Mouse (Mus musculus) left cerebral cortex, adult 18-20 months (tissue): Measurements from ENCODE around the gene Clmn. TPM values are rescaled to one million over a fixed set of nuclear protein-coding genes. Genes with fewer than 3 reads are reported as not detected.

ENCODE experiments used
- DNase-seq, 2 experiments: peaks; one replicate each; pipeline ENCODE4 v3.0.0; 2021 to 2022; ENCODE audit warnings: low spot score in 2 of 2, mixed read lengths in 1 of 2
- total RNA-seq, 2 experiments: library from RNA; stranded (reverse); gene quantifications; 2 replicates each; pipeline ENCODE4 v1.2.3; 2021

Gene Clmn
- total RNA-seq, 2 experiments from 2014 or later: 39.5 to 55.7 TPM

DNA sequence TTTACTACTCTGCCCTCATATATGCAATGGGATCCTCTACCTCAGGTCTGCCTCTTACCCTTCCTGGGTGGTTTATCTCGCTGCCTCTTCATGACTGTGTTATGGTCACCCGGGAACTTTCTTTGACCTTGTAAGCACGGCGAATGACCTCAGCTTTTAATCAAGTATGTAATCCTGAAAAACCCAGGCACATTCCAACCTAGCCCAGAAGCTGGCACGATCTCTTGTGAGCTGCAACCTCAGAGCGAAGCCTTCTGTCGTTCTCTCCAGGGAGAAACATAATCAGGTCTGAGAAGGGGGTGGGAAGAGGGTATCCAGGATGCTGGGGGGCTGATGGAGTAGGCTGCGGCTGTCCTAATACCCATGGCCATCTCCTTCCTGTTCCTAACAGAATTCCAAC, 45.8 kb downstream of the Clmn start:
- no peak for DNase-seq

GRCm38 (mm10) chr12:104818057-104818456, 46.8 kb downstream of the Clmn start:
- DNase-seq: no peak

DNA sequence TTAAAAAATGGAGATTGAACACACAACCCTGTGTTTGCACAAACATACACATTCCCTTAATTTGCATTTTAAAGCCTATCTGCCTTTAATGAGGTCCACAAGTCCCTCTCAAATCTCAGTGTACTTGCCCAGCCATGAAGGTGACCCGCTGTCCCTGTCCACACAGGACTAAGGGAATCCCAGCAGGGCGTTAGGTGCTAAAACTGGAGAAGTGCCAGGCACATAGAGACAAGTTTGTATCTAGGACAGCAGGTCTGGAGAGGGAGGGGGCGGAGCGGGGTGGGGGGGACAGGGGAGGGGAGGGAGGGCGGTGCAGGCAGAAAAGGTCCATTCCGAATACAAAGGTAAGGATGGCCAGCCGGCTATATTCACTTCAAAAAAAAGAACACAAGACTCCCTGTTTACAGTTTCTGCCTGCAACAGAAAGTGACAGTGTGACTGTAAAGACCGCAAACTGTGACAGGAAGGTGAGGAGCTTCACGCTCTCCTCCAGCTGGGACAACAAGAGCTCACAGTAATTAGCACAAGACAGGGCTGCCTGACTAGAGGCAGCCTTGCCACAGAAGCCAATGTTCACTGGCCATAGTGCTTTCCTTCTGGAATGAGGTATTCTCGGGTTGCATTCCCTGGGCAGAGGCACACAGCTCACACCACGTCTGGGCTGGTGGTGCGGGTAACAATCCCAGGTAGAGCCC, 47.6 kb downstream of the Clmn start:
- DNase-seq: no peak

GRCm38 (mm10) chr12:104814291-104814690, 50.6 kb downstream of the Clmn start:
- DNase-seq: no peak

DNA sequence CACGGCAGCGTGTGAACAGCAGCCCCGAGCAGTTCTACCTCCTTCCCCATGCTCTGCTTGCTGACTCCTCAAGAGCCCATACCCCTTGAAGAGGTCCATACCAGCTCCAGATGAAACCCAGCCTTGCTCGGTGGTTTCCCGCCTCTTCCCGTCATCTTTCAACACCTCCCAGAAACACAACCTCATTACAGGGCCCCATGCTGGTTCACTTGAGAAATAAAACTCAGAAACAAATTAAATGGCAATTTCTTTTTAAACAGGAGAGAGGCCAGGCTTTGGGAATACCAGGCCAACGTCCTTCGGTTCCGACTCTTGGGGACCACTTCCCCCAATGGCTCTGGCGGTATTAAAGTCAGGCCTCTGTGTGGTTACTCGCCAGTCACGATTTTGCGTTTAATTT, 51.1 kb downstream of the Clmn start:
- no peak for DNase-seq

- no peak for DNase-seq
Measured at GRCm38 (mm10) chr12:104812711-104813110, 52.2 kb downstream of the Clmn start.

- no peak for DNase-seq
Measured at GRCm38 (mm10) chr12:104810923-104811443, 53.9 kb downstream of the Clmn start.

DNA sequence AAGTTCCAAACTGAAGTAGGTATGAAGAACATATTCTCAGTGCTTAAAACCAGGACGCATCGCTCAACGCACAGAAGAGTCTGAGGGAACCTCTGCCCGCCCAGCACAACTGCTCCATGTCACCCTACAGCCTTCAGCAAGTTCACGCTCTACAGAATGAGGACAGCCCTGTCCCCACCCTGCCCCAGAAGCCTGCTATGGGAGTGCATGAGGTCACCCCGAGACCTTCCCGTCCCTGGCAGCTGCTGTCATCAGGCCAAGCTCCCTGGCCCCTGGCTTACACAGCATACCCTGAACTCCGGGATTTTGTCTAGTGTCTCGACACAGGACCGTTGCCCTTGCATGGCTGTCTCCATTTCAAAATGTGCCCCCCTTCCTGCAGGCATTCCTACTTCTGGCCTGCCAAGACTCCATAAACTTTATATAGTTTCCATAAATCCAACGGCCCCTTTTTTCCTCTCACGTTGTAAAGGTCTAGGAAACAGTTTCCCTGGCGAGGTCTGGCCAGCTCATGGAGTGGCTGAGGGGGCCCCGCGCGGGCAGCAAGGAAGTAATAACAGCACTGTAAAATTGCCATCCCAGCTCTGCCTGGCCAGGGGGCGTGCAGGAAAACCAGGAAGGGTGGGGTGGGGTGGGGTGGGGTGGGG, 56.3 kb downstream of the Clmn start:
- DNase-seq: no peak

GRCm38 (mm10) chr12:104806680-104807375, 58.0 kb downstream of the Clmn start:
- no peak for DNase-seq

DNA sequence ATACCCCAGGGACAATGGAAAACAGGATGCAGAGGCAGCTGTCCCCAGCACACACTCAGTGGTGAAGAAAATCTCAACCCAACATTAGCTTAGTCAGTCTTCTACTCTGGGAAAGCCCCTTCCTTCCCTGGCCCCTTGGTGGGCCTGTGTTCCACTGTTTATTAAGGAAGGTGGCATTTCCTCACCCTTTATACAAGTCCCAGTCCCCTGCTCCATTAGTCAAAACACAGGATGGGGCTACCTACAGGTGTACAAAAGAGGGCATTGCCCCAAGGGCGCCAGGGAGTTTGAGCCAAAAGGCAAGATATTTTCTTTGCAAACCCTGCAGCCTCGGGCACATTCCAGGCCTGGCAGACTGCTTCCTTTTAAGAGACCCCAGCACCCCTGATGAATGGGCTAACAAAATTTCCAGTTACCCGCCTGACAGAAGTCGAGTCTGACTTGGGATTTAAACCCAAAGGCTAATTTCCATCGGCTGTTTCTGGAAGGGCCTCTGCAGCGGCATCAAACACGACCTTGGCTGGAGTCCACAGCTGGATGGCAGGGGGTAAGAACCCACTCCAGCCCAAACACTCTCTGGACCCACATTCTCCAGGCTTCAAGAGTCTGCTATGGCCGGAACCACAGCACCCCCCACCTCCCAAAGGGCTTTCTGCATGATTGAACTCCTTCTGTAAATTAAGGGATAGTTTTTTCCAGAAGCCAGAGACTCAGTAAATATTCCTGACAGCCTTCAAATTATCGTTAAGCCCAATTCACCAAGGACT, 63.2 kb downstream of the Clmn start:
- DNase-seq: no peak

- DNase-seq: no peak
Measured at GRCm38 (mm10) chr12:104799365-104799764, 65.5 kb downstream of the Clmn start.

DNA sequence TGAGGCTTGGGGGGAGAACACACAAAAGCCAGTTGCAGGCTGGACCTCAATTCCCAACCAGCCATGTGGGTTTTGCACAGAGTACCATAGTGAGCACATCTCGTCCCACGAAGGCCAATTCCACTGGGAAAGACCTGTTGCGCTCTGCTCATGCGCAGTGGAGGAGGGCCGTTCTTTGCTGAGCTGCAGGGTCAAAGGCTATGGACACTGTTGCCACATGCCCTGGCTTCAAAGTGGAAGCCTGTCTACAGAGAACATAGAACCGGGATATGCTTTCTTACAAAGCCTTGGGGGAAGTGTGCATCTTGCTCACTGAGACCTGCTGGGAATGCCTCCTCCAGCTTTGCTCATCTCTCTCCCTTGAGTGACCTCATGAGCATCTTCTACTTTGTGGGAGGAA, 67.0 kb downstream of the Clmn start:
- DNase-seq: no peak

- no peak for DNase-seq
Measured at GRCm38 (mm10) chr12:104796635-104797378, 68.1 kb downstream of the Clmn start.

- no peak for DNase-seq
Measured at GRCm38 (mm10) chr12:104794957-104795356, 69.9 kb downstream of the Clmn start.

GRCm38 (mm10) chr12:104793486-104793885, 71.4 kb downstream of the Clmn start:
- no peak for DNase-seq

DNA sequence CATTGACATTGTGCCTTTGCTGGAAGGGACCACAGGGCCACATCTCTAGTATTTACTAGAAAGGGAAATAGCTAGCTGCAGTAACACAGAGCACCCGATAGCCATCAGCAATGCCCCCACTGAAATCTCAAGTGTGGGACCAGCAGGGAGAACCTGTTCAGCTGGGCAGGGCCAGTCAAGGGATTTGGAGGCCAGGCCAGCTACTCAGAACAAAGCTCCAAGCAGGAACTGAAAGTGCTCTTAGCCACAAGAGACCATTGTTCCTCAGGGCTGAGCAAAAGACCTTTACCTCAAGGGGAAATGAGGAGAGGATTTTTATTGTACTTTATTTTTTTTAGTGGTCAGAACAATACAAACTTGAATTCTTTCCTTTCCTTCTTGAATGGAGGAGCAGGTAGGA, 87.3 kb downstream of the Clmn start:
- no peak for DNase-seq

DNA sequence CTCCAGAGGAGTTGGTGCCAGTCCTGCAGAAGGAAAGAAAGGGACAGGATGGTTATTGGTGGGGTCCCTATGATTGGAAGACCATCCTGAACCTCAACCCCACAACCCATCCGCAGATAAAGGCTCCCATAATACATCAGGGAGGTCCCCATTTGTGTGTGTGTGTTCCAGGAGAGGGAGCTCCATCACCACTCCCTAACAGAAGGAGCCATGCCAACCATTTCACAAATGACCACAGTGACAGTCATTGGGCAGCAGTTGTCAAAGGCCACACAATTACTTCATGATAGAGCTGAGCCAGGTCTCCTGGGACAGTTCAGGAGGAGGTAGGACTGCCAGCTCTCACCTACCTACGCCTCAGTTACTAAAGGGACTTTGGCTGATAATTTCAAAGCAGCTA, 92.9 kb downstream of the Clmn start:
- no peak for DNase-seq

DNA sequence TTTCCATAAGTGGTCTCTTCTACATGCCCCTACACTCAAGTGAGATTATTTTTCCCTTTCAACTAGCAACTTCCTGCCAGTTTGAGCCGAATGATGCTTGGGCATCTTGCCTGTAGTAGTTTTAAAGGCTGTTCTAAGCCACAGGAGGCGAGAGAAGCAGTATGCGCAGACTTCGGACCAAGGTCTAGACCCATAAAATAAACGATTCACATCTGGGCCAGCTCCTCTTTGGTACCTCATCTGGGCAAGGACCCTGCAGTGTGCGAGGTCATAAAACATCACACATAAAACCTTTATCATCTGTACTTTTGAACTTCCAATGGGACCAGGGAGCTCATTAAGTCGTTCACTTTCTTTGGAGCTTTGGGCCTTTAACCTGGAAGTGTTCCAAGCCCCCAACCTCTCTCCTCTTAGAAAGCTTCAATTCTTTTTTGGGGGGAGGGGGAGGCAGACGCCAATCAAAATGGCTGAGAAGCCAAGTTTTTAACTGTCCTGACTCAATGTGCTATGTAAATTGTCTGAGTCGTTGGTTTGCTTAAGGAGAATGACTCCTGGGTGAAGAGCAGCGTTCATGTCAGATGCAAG, 95.6 kb downstream of the Clmn start:
- DNase-seq: no peak

DNA sequence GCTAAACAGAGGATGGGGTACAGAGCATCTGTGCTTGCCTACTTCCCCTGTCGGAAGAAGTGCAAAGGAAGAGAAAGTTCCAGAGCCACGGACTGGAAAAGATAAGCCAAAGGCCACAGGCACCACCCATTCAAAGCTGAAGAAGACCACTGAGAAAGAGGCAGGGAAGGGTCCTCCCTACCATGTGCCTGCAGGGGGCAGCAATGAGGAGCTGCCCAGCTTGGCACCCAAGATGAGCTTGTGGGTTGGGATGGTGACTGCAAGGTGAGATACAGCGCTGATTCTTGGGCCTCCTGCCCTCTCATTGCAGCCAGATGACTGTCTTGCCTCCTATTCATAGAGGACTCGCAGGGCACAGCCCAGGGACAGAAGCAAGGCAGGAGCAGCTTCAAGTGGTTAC, 97.7 kb downstream of the Clmn start:
- no peak for DNase-seq

- no peak for DNase-seq
Measured at GRCm38 (mm10) chr12:104765761-104766160, 99.1 kb downstream of the Clmn start.
